Mouse (Mus musculus) CH12.LX (cell line): ENCODE results near the gene Dusp15.

Experiments
- CHD1 ChIP-seq: IDR thresholded peaks from 2 replicates; pipeline ENCODE4 v1.6.1; 2012; ENCODE audit warnings: low read depth, low read length, improper control_type of control experiment, inconsistent platforms
- CHD2 ChIP-seq: IDR thresholded peaks from 2 replicates; pipeline ENCODE4 v1.6.1; 2011; ENCODE audit warnings: low read length, improper control_type of control experiment
- CTCF ChIP-seq, 2 experiments: IDR thresholded peaks in 1 of 2; conservative IDR thresholded peaks in 1 of 2; 2 replicates each; pipeline ENCODE4 v1.5.1; 2011 to 2012; ENCODE audit warnings: low read depth in 2 of 2, low read length in 2 of 2, improper control_type of control experiment in 1 of 2, inconsistent platforms in 1 of 2, mild to moderate bottlenecking in 1 of 2, moderate library complexity in 1 of 2
- MAX ChIP-seq: IDR thresholded peaks from 2 replicates; pipeline ENCODE4 v1.6.1; 2011; ENCODE audit warnings: low read length, improper control_type of control experiment
- MXI1 ChIP-seq: IDR thresholded peaks from 2 replicates; pipeline ENCODE4 v1.6.1; 2011; ENCODE audit warnings: mild to moderate bottlenecking, low read depth, low read length, improper control_type of control experiment
- PAX5 ChIP-seq: IDR thresholded peaks from 2 replicates; pipeline ENCODE4 v1.6.1; 2012; ENCODE audit warnings: low read length, inconsistent platforms, mixed read lengths
- POLR2A ChIP-seq: IDR thresholded peaks from 2 replicates; pipeline ENCODE4 v1.6.1; 2011; ENCODE audit warnings: low read depth, mild to moderate bottlenecking, improper control_type of control experiment, low read length
- RAD21 ChIP-seq: IDR thresholded peaks from 2 replicates; pipeline ENCODE4 v1.6.1; 2011; ENCODE audit warnings: low read depth, mild to moderate bottlenecking, low read length, improper control_type of control experiment, moderate library complexity

GRCm38 (mm10) chr2:152958116-152958515 is 6.6 kb upstream of the Dusp15 start:
- TF ChIP-seq POLR2A (no peak), CTCF (conservative IDR thresholded peaks at IDR 0.05 in 1 of 2, IDR thresholded peaks at IDR 0.05 in 1 of 2; ENCODE audit: low read depth in 2 of 2, low read length in 2 of 2) (no peak), CHD2 (no peak), RAD21 (no peak), MXI1 (no peak), MAX (no peak), CHD1 (no peak), PAX5 (no peak)
